Mouse (Mus musculus): ENCODE measurements around the gene Lrrc4c. TPM values are rescaled to one million over a fixed set of nuclear protein-coding genes. Genes with fewer than 3 reads are reported as not detected.

Gene Lrrc4c
- polyA plus RNA-seq, 1 experiment from 2014 or later: 0.58 TPM

DNA sequence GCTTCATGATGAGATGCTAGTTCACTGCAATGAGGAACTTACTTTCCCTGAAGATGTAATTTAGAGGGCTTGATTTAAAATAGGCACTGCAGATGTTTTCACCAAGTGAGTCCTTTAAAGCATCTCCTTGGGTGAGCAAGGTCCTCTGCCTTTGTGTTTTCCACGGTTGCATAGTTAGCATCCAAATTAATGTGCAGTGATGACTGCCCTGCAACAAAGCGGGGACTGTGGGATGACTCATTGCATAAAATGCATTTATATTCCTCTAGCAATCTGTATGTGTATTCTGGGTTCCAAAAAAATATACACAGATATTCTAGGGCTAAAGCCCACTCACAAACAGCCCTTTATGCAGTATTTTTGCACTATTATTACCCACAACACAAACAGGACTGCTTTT, 1263.2 kb downstream of the Lrrc4c start:
- H3K4me3 ChIP-seq (ENCODE audit: low read length): no peak overlapping the region
- no peak overlapping the region for H3K9ac ChIP-seq (ENCODE audit: low read depth, low read length)
- H3K27me3 ChIP-seq (ENCODE audit: control insufficient read depth, insufficient read depth, low read length): no peaks in the 10 kb centered on the region
- H3K27ac ChIP-seq (ENCODE audit: low read depth, low read length): no peak overlapping the region
- ATAC-seq (ENCODE audit: low FRiP score, low TSS enrichment): no peak
- no peaks in the 10 kb centered on the region for H3K4me1 ChIP-seq (ENCODE audit: control insufficient read depth, insufficient read depth, low read length)
- H3K36me3 ChIP-seq (ENCODE audit: control insufficient read depth, insufficient read depth, low read length): no peaks in the 10 kb centered on the region
- WGBS: 89% methylated on average over 2 of the region's 2 CpGs
- H3K4me2 ChIP-seq (replicated peaks; ENCODE audit: low read depth, low read length): no peak overlapping the region
- no peaks in the 10 kb centered on the region for H3K9me3 ChIP-seq (ENCODE audit: control insufficient read depth, low read length)

- 89% methylated on average over 3 of the region's 3 CpGs for WGBS
Observed at GRCm38 (mm10) chr2:97586322-97586721, 1268.4 kb downstream of the Lrrc4c start.

GRCm38 (mm10) chr2:97590563-97590962, 1272.6 kb downstream of the Lrrc4c start:
- Histone ChIP-seq H3K27me3 (ENCODE audit: control insufficient read depth, insufficient read depth, low read length) (no peaks in the 10 kb centered on the region), H3K4me2 (replicated peaks; ENCODE audit: low read depth, low read length) (no peak overlapping the region), H3K36me3 (ENCODE audit: control insufficient read depth, insufficient read depth, low read length) (no peaks in the 10 kb centered on the region), H3K4me3 (ENCODE audit: low read length) (no peak overlapping the region), H3K9ac (ENCODE audit: low read depth, low read length) (no peak overlapping the region), H3K4me1 (ENCODE audit: control insufficient read depth, insufficient read depth, low read length) (no peaks in the 10 kb centered on the region), H3K9me3 (ENCODE audit: control insufficient read depth, low read length) (no peaks in the 10 kb centered on the region), H3K27ac (ENCODE audit: low read depth, low read length) (no peak overlapping the region)
- no peak for ATAC-seq (ENCODE audit: low FRiP score, low TSS enrichment)
- 82% methylated on average over 3 of the region's 3 CpGs for WGBS

More at GRCm38 (mm10) chr2:97586322-97586721, 1268.4 kb downstream of the Lrrc4c start:
- ATAC-seq (ENCODE audit: low FRiP score, low TSS enrichment): no peak
- no peaks in the 10 kb centered on the region for H3K4me1 ChIP-seq (ENCODE audit: control insufficient read depth, insufficient read depth, low read length)
- no peaks in the 10 kb centered on the region for H3K9me3 ChIP-seq (ENCODE audit: control insufficient read depth, low read length)
- H3K4me3 ChIP-seq (ENCODE audit: low read length): no peak overlapping the region
- no peaks in the 10 kb centered on the region for H3K27me3 ChIP-seq (ENCODE audit: control insufficient read depth, insufficient read depth, low read length)
- H3K4me2 ChIP-seq (replicated peaks; ENCODE audit: low read depth, low read length): no peak overlapping the region
- no peaks in the 10 kb centered on the region for H3K36me3 ChIP-seq (ENCODE audit: control insufficient read depth, insufficient read depth, low read length)
- H3K27ac ChIP-seq (ENCODE audit: low read depth, low read length): no peak overlapping the region
- no peak overlapping the region for H3K9ac ChIP-seq (ENCODE audit: low read depth, low read length)

GRCm38 (mm10) chr2:97604182-97604581, 1286.2 kb downstream of the Lrrc4c start:
- Histone ChIP-seq H3K9me3 (ENCODE audit: control insufficient read depth, low read length) (no peaks in the 10 kb centered on the region), H3K27me3 (ENCODE audit: control insufficient read depth, insufficient read depth, low read length) (no peaks in the 10 kb centered on the region), H3K9ac (ENCODE audit: low read depth, low read length) (no peak overlapping the region), H3K27ac (ENCODE audit: low read depth, low read length) (no peak overlapping the region), H3K4me3 (ENCODE audit: low read length) (no peak overlapping the region), H3K4me2 (replicated peaks; ENCODE audit: low read depth, low read length) (no peak overlapping the region), H3K36me3 (ENCODE audit: control insufficient read depth, insufficient read depth, low read length) (no peaks in the 10 kb centered on the region), H3K4me1 (ENCODE audit: control insufficient read depth, insufficient read depth, low read length) (no peaks in the 10 kb centered on the region)
- ATAC-seq (ENCODE audit: low FRiP score, low TSS enrichment): no peak
- WGBS: 61% methylated on average over 3 of the region's 3 CpGs

- Histone ChIP-seq H3K9me3 (ENCODE audit: control insufficient read depth, low read length) (no peaks in the 10 kb centered on the region), H3K4me2 (replicated peaks; ENCODE audit: low read depth, low read length) (no peak overlapping the region), H3K4me3 (ENCODE audit: low read length) (no peak overlapping the region), H3K27ac (ENCODE audit: low read depth, low read length) (no peak overlapping the region), H3K27me3 (ENCODE audit: control insufficient read depth, insufficient read depth, low read length) (no peaks in the 10 kb centered on the region), H3K36me3 (ENCODE audit: control insufficient read depth, insufficient read depth, low read length) (no peaks in the 10 kb centered on the region), H3K4me1 (ENCODE audit: control insufficient read depth, insufficient read depth, low read length) (no peaks in the 10 kb centered on the region), H3K9ac (ENCODE audit: low read depth, low read length) (no peak overlapping the region)
- ATAC-seq (ENCODE audit: low FRiP score, low TSS enrichment): no peak
- WGBS: 74% methylated on average over 3 of the region's 3 CpGs
Observed at GRCm38 (mm10) chr2:97604688-97605215, 1286.8 kb downstream of the Lrrc4c start.

DNA sequence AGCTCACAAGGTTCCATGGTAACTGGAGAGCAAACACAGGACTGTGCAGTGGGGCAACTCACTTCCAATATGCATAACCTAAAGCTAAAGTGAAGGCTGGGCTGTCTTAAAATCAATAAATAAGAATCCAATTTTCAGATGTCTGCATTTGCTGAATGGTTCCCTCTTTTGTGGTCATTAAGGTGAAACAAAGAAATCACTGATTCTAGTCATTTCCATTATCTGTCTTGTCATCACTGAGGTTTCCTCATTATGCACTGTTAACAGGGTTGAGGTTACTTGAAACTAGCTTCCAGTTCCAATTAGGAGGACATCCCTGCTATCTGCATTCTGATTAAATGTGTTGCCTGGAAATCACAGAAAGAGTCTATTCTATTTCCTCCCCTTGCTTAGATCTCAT, 1291.5 kb downstream of the Lrrc4c start:
- Histone ChIP-seq H3K9ac (ENCODE audit: low read depth, low read length) (no peak overlapping the region), H3K27ac (ENCODE audit: low read depth, low read length) (no peak overlapping the region), H3K9me3 (ENCODE audit: control insufficient read depth, low read length) (no peaks in the 10 kb centered on the region), H3K4me3 (ENCODE audit: low read length) (no peak overlapping the region), H3K4me2 (replicated peaks; ENCODE audit: low read depth, low read length) (no peak overlapping the region), H3K36me3 (ENCODE audit: control insufficient read depth, insufficient read depth, low read length) (no peaks in the 10 kb centered on the region), H3K27me3 (ENCODE audit: control insufficient read depth, insufficient read depth, low read length) (no peaks in the 10 kb centered on the region), H3K4me1 (ENCODE audit: control insufficient read depth, insufficient read depth, low read length) (no peaks in the 10 kb centered on the region)
- ATAC-seq (ENCODE audit: low FRiP score, low TSS enrichment): no peak

DNA sequence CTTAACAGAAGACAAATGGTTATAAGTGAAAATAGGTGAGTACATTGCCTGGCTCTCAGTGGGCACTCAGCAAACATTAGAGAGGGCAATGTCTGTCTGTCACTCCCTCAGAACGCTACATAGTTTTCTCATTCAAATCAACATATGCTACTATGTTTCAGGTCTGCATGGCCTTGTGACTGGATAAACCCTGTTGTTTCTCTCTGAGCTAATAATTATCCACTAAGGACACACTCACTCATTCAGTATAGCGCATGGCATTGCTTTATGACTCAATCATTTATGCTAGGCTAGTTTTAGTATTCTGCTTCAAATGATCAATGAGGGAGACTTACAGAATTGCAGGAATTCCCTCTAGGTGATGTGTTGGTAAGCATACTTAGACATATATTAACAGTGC, 1292.6 kb downstream of the Lrrc4c start:
- Histone ChIP-seq H3K9ac (ENCODE audit: low read depth, low read length) (no peak overlapping the region), H3K36me3 (ENCODE audit: control insufficient read depth, insufficient read depth, low read length) (no peaks in the 10 kb centered on the region), H3K9me3 (ENCODE audit: control insufficient read depth, low read length) (no peaks in the 10 kb centered on the region), H3K27me3 (ENCODE audit: control insufficient read depth, insufficient read depth, low read length) (no peaks in the 10 kb centered on the region), H3K27ac (ENCODE audit: low read depth, low read length) (no peak overlapping the region), H3K4me1 (ENCODE audit: control insufficient read depth, insufficient read depth, low read length) (no peaks in the 10 kb centered on the region), H3K4me2 (replicated peaks; ENCODE audit: low read depth, low read length) (no peak overlapping the region), H3K4me3 (ENCODE audit: low read length) (no peak overlapping the region)
- no peak for ATAC-seq (ENCODE audit: low FRiP score, low TSS enrichment)
- 81% methylated on average over 2 of the region's 2 CpGs for WGBS

GRCm38 (mm10) chr2:97614724-97615123, 1296.8 kb downstream of the Lrrc4c start:
- no peak overlapping the region for H3K4me2 ChIP-seq (replicated peaks; ENCODE audit: low read depth, low read length)
- H3K27ac ChIP-seq (ENCODE audit: low read depth, low read length): no peak overlapping the region
- no peaks in the 10 kb centered on the region for H3K9me3 ChIP-seq (ENCODE audit: control insufficient read depth, low read length)
- H3K4me3 ChIP-seq (ENCODE audit: low read length): no peak overlapping the region
- no peaks in the 10 kb centered on the region for H3K36me3 ChIP-seq (ENCODE audit: control insufficient read depth, insufficient read depth, low read length)
- H3K27me3 ChIP-seq (ENCODE audit: control insufficient read depth, insufficient read depth, low read length): no peaks in the 10 kb centered on the region
- no peak for ATAC-seq (ENCODE audit: low FRiP score, low TSS enrichment)
- no peak overlapping the region for H3K9ac ChIP-seq (ENCODE audit: low read depth, low read length)
- WGBS: 76% methylated on average over 2 of the region's 2 CpGs
- no peaks in the 10 kb centered on the region for H3K4me1 ChIP-seq (ENCODE audit: control insufficient read depth, insufficient read depth, low read length)

DNA sequence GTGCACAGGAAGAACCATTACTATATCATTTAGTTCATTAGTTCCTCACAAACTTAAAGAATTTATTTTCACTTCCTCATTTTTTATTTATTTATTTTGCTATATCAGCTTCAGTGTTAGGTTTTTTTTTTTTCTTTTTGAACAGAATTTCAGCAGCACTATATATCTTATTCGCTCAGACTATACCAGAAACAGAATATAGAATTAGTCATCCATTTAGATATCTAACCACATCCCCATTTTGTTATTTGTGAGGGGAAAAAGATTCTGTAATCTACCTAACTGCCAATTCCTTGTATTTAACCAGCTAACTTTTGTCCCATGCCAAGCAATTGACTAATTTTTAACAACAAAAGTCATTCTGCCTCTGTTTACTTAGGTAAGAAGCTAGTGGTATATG, 1300.6 kb downstream of the Lrrc4c start:
- H3K4me2 ChIP-seq (replicated peaks; ENCODE audit: low read depth, low read length): no peak overlapping the region

More for the DNA sequence above, 1300.6 kb downstream of the Lrrc4c start:
- Histone ChIP-seq H3K4me3 (ENCODE audit: low read length) (no peak overlapping the region), H3K9me3 (ENCODE audit: control insufficient read depth, low read length) (no peaks in the 10 kb centered on the region), H3K9ac (ENCODE audit: low read depth, low read length) (no peak overlapping the region), H3K36me3 (ENCODE audit: control insufficient read depth, insufficient read depth, low read length) (no peaks in the 10 kb centered on the region), H3K27me3 (ENCODE audit: control insufficient read depth, insufficient read depth, low read length) (no peaks in the 10 kb centered on the region), H3K4me1 (ENCODE audit: control insufficient read depth, insufficient read depth, low read length) (no peaks in the 10 kb centered on the region), H3K27ac (ENCODE audit: low read depth, low read length) (no peak overlapping the region)
- no peak for ATAC-seq (ENCODE audit: low FRiP score, low TSS enrichment)
- WGBS: 94% methylated on average over 1 of the region's 1 CpGs
